Mouse (Mus musculus): ENCODE measurements around the gene Rbm44. TPM values are rescaled to one million over a fixed set of nuclear protein-coding genes. Genes with fewer than 3 reads are reported as not detected.

Rbm44 gene
- polyA plus RNA-seq, 1 experiment from 2014 or later, result 1.3 TPM

DNA sequence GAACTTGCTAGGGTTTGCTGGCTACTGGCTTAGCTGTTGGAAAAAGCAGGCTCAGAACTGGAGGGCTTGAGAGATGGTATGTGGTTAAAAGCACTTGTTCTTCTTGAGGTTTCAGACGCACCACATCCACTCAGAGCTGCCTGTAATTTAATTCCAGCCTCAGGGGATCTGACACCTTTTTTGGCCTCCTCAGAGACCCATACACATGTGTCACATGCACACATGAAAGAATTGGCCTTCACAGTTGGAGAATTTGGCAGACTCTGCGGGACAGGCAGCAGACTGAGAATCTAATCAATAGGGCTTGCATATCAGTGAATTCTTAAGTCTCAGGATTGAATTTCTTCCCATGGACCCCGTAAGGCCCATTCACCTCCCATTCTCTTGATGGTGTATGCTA is 56.2 kb downstream of the Rbm44 start:
- DNase-seq (ENCODE audit: low spot score), result no peak
- H3K27ac ChIP-seq, result no peak overlapping the region
- H3K9me3 ChIP-seq, result no peaks in the 10 kb centered on the region
- no peaks in the 10 kb centered on the region for H3K36me3 ChIP-seq
- H3K27me3 ChIP-seq (ENCODE audit: insufficient read depth, poor library complexity, severe bottlenecking), result no peaks in the 10 kb centered on the region
- H3K4me3 ChIP-seq, result no peak overlapping the region
- peaks cover 38% of the 10 kb centered on the region for H3K4me1 ChIP-seq
- WGBS, result 38% methylated on average over 3 of the region's 3 CpGs

GRCm38 (mm10) chr1:91204221-91204765 is 59.4 kb downstream of the Rbm44 start:
- WGBS, result 83% methylated on average over 5 of the region's 5 CpGs
- DNase-seq (ENCODE audit: low spot score), result no peak
- Histone ChIP-seq H3K36me3 (no peaks in the 10 kb centered on the region), H3K9me3 (no peaks in the 10 kb centered on the region), H3K4me3 (no peak overlapping the region), H3K27ac (no peak overlapping the region), H3K27me3 (ENCODE audit: insufficient read depth, poor library complexity, severe bottlenecking) (no peaks in the 10 kb centered on the region), H3K4me1 (peaks cover 38% of the 10 kb centered on the region)

DNA sequence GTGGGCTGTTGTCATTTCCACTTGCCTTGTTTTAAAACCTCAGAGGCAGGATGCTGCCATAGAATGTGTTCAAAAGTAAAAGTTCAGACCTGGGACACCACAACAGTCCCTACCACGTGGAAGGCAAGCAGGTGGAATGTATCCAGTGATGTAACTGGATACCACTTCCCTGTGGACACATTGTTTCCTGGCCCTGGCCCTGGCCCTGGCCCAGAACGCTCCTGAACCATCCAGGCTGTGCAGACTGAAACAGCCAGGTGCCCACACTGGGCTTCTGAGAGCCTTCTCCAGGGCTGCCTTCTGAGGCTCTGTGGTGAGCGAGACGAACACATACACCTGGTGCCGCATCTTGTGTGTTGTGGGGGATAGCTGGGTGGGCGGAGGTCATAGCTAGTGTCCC is 60.8 kb downstream of the Rbm44 start:
- Histone ChIP-seq H3K4me1 (peaks cover 43% of the 10 kb centered on the region), H3K27me3 (ENCODE audit: insufficient read depth, poor library complexity, severe bottlenecking) (no peaks in the 10 kb centered on the region), H3K27ac (no peak overlapping the region), H3K4me3 (no peak overlapping the region), H3K36me3 (no peaks in the 10 kb centered on the region), H3K9me3 (no peaks in the 10 kb centered on the region)
- no peak for DNase-seq (ENCODE audit: low spot score)
- WGBS, result 79% methylated on average over 6 of the region's 6 CpGs

- 68% methylated on average over 8 of the region's 8 CpGs for WGBS
- Histone ChIP-seq H3K27me3 (ENCODE audit: insufficient read depth, poor library complexity, severe bottlenecking) (no peaks in the 10 kb centered on the region), H3K4me3 (no peak overlapping the region), H3K4me1 (peaks cover 50% of the 10 kb centered on the region), H3K9me3 (no peaks in the 10 kb centered on the region), H3K27ac (no peak overlapping the region), H3K36me3 (no peaks in the 10 kb centered on the region)
- no peak for DNase-seq (ENCODE audit: low spot score)
Observed at GRCm38 (mm10) chr1:91206336-91206735, 61.4 kb downstream of the Rbm44 start.

- Histone ChIP-seq H3K4me1 (peaks cover 56% of the 10 kb centered on the region), H3K36me3 (no peaks in the 10 kb centered on the region), H3K9me3 (no peaks in the 10 kb centered on the region), H3K27ac (no peak overlapping the region), H3K27me3 (ENCODE audit: insufficient read depth, poor library complexity, severe bottlenecking) (no peaks in the 10 kb centered on the region), H3K4me3 (no peak overlapping the region)
- 77% methylated on average over 5 of the region's 5 CpGs for WGBS
- no peak for DNase-seq (ENCODE audit: low spot score)
Observed at GRCm38 (mm10) chr1:91206873-91207272, 62.0 kb downstream of the Rbm44 start.

- H3K4me1 ChIP-seq, result peaks cover 57% of the 10 kb centered on the region
- H3K9me3 ChIP-seq, result no peaks in the 10 kb centered on the region
- no peaks in the 10 kb centered on the region for H3K36me3 ChIP-seq
- H3K27ac ChIP-seq, result no peak overlapping the region
- H3K4me3 ChIP-seq, result no peak overlapping the region
- DNase-seq (ENCODE audit: low spot score), result no peak
- WGBS, result 76% methylated on average over 3 of the region's 3 CpGs
- no peaks in the 10 kb centered on the region for H3K27me3 ChIP-seq (ENCODE audit: insufficient read depth, poor library complexity, severe bottlenecking)
Observed at GRCm38 (mm10) chr1:91207334-91208074, 62.6 kb downstream of the Rbm44 start.

DNA sequence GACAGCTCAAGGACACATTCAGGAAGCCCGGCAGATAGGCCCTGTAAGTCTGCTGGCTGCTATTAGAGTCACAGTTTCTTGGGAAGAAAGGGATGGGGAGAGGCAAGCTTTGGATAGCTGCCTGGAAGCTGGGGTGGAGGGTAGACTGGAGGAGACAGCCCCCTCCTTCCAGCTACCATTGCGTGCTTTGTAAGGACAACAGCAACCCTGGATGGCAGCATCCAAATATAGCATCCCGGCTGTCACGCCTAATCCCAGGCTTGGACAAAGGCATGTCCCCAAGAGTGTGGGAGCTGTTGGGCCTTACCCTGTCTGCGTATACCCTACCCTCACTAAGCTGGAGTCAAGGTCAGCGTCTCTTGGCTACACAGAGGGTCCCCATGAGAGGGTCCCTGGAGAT is 64.5 kb downstream of the Rbm44 start:
- Histone ChIP-seq H3K9me3 (no peaks in the 10 kb centered on the region), H3K27ac (peak overlapping the region; percentile 86), H3K4me3 (no peak overlapping the region), H3K27me3 (ENCODE audit: insufficient read depth, poor library complexity, severe bottlenecking) (no peaks in the 10 kb centered on the region), H3K36me3 (no peaks in the 10 kb centered on the region), H3K4me1 (peaks cover 68% of the 10 kb centered on the region)
- DNase-seq (ENCODE audit: low spot score), result no peak
- WGBS, result 44% methylated on average over 6 of the region's 6 CpGs

GRCm38 (mm10) chr1:91209785-91210184 is 64.9 kb downstream of the Rbm44 start:
- no peaks in the 10 kb centered on the region for H3K9me3 ChIP-seq
- peaks cover 69% of the 10 kb centered on the region for H3K4me1 ChIP-seq
- 84% methylated on average over 6 of the region's 6 CpGs for WGBS
- H3K27ac ChIP-seq, result peak overlapping the region; percentile 86
- no peaks in the 10 kb centered on the region for H3K36me3 ChIP-seq
- H3K27me3 ChIP-seq (ENCODE audit: insufficient read depth, poor library complexity, severe bottlenecking), result no peaks in the 10 kb centered on the region
- no peak for DNase-seq (ENCODE audit: low spot score)
- H3K4me3 ChIP-seq, result no peak overlapping the region

DNA sequence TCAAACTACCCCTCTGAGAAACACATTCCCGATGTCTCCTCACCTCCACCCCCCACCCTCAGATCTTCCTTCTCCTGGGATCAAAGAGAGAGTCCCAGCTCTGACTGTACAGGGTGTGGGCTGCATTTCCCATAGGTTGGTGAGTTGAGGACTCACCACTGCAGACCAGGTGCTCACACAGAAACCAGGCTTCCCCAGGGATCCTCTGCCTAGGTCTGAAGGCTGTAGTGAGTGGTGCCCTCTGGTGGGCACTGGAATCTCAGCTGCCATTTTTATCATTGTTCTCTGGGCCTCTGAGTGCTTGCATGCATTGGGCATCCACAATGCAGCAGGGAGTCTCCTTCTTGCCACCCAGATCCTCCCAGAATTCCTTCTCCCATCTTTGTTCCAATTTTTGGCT is 66.2 kb downstream of the Rbm44 start:
- no peaks in the 10 kb centered on the region for H3K36me3 ChIP-seq
- H3K9me3 ChIP-seq, result no peaks in the 10 kb centered on the region
- 77% methylated on average over 1 of the region's 1 CpGs for WGBS
- peaks cover 75% of the 10 kb centered on the region for H3K4me1 ChIP-seq
- peak overlapping the region; percentile 86 for H3K27ac ChIP-seq
- no peak for DNase-seq (ENCODE audit: low spot score)
- H3K4me3 ChIP-seq, result no peak overlapping the region
- no peaks in the 10 kb centered on the region for H3K27me3 ChIP-seq (ENCODE audit: insufficient read depth, poor library complexity, severe bottlenecking)

DNA sequence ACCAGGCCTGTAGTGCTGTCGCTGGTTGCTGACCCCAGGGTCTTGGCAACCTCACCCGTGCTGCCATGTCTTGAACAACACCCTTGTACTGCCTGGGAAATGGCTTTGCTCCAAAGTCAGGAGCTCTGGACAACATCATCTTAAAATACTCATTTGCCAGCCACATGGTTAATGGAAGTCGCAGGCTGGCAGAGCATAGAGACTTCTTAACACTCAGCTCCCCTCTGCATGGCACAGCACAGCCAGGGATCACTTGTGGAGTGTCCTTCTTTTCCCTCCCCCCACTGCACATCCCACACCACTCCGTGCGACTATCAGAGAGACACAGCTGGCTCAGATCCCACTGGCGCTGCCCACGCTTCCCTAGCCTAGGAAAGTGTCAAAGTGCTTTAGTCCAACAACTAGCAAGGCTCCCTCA is 66.7 kb downstream of the Rbm44 start:
- H3K27ac ChIP-seq, result peak overlapping the region; percentile 86
- DNase-seq (ENCODE audit: low spot score), result no peak
- no peaks in the 10 kb centered on the region for H3K9me3 ChIP-seq
- no peaks in the 10 kb centered on the region for H3K27me3 ChIP-seq (ENCODE audit: insufficient read depth, poor library complexity, severe bottlenecking)
- no peak overlapping the region for H3K4me3 ChIP-seq
- H3K4me1 ChIP-seq, result peaks cover 77% of the 10 kb centered on the region
- WGBS, result 66% methylated on average over 7 of the region's 7 CpGs
- no peaks in the 10 kb centered on the region for H3K36me3 ChIP-seq

GRCm38 (mm10) chr1:91215264-91215663 is 70.4 kb downstream of the Rbm44 start:
- Histone ChIP-seq H3K27ac (peak overlapping the region; percentile 86), H3K4me1 (peaks cover 76% of the 10 kb centered on the region), H3K9me3 (no peaks in the 10 kb centered on the region), H3K36me3 (no peaks in the 10 kb centered on the region), H3K27me3 (ENCODE audit: insufficient read depth, poor library complexity, severe bottlenecking) (no peaks in the 10 kb centered on the region), H3K4me3 (no peak overlapping the region)
- 91% methylated on average over 1 of the region's 1 CpGs for WGBS
- DNase-seq (ENCODE audit: low spot score), result no peak

GRCm38 (mm10) chr1:91215981-91216380 is 71.1 kb downstream of the Rbm44 start:
- Histone ChIP-seq H3K4me3 (no peak overlapping the region), H3K27ac (peak overlapping the region; percentile 86), H3K9me3 (no peaks in the 10 kb centered on the region), H3K27me3 (ENCODE audit: insufficient read depth, poor library complexity, severe bottlenecking) (no peaks in the 10 kb centered on the region), H3K36me3 (no peaks in the 10 kb centered on the region), H3K4me1 (peaks cover 69% of the 10 kb centered on the region)
- 39% methylated on average over 1 of the region's 1 CpGs for WGBS
- no peak for DNase-seq (ENCODE audit: low spot score)

DNA sequence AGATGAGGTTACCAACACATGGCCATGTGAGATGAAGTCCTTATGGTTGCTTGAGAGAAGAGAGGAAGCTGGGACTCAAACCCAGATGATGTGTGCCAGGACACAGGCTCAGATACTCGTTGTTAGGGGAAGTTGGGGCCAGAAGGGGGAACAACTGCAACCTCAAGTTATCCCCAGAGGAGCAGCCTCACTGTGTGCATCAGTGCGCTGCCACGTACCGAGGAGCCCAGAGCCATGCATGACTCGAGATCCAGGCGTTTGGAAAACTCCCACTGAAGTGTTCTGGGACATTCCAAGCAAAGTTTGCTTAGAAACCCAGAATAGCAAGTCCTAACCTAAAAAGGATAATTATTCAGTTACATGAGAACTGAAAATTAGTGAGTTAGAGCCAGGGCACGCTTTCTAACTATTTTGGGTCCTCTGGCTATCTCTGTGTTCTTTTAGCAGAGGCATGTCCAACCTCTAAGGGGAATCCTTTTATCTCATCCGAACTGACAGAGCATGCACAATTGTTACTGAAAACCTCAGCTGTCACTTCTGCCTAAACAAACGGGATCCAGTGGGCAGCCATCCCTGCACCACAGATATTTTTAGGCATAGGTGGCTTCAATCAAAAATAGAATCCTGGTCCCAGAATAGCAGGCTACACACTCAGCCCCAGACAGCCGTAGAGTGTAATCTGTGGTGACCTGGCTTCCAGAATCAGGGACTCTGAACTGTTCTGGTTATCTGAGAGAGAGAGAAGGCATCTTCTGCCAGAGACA is 71.8 kb downstream of the Rbm44 start:
- Histone ChIP-seq H3K9me3 (no peaks in the 10 kb centered on the region), H3K4me3 (no peak overlapping the region), H3K27ac (peak overlapping the region; percentile 86), H3K36me3 (no peaks in the 10 kb centered on the region), H3K4me1 (peaks cover 62% of the 10 kb centered on the region), H3K27me3 (ENCODE audit: insufficient read depth, poor library complexity, severe bottlenecking) (no peaks in the 10 kb centered on the region)
- 19% methylated on average over 10 of the region's 10 CpGs for WGBS
- no peak for DNase-seq (ENCODE audit: low spot score)
